In genomic region chr13:81944469-81944868, GRCm38 (mm10) we compare ENCODE assay signal across 7 mouse cellular contexts.
DNase-seq lines count a peak whose midpoint lies in the region; ATAC-seq and TF ChIP-seq lines count a peak whose summit lies in the region.

No protein-coding gene starts in this region.

- peak overlapping the region; percentile 44 for H3K4me3 ChIP-seq in left cerebral cortex, adult 2 months
- H3K4me3 ChIP-seq in forebrain, embryonic 10.5 days: peak overlapping the region; percentile 12; the same call in 1 of the 2 replicates
- no peak overlapping the region for H3K4me3 ChIP-seq in intestine, embryonic 15.5 days (replicated peaks)
- peak overlapping the region; percentile 9; the same call in 1 of the 2 replicates for H3K4me3 ChIP-seq in neural tube, embryonic 12.5 days

- no peak for TF ChIP-seq CTCF in left cerebral cortex, adult 2 months (IDR thresholded peaks at IDR 0.05)

- H3K36me3 ChIP-seq in forebrain, embryonic 10.5 days (replicated peaks): no peaks in the 10 kb centered on the region
- H3K36me3 ChIP-seq in intestine, embryonic 15.5 days: no peaks in the 10 kb centered on the region
- no peaks in the 10 kb centered on the region for H3K36me3 ChIP-seq in neural tube, embryonic 12.5 days

- intact Hi-C loops in left cerebral cortex, adult 2 months (cut with DNase I): loop anchor here (2.0 to 10.0 kb wide), 10 partner anchors 160 to 1710 kb away; partner anchors contain the start of gene Cetn3

- 0 out of 2 replicates have a peak, but pooled peaks cover 6% of the 10 kb centered on the region for H3K27me3 ChIP-seq in forebrain, embryonic 10.5 days (ENCODE audit: poor library complexity, severe bottlenecking)
- no peaks in the 10 kb centered on the region for H3K27me3 ChIP-seq in intestine, embryonic 15.5 days (replicated peaks)
- no peaks in the 10 kb centered on the region for H3K27me3 ChIP-seq in neural tube, embryonic 12.5 days (replicated peaks)

- no peaks in the 10 kb centered on the region for H3K9me3 ChIP-seq in forebrain, embryonic 10.5 days
- no peaks in the 10 kb centered on the region for H3K9me3 ChIP-seq in intestine, embryonic 15.5 days
- no peaks in the 10 kb centered on the region for H3K9me3 ChIP-seq in neural tube, embryonic 12.5 days

- peak overlapping the region; percentile 93 for H3K27ac ChIP-seq in left cerebral cortex, adult 2 months
- no peak overlapping the region for H3K27ac ChIP-seq in forebrain, embryonic 10.5 days
- H3K27ac ChIP-seq in intestine, embryonic 15.5 days: no peak overlapping the region
- no peak overlapping the region for H3K27ac ChIP-seq in neural tube, embryonic 12.5 days

- 0 out of 2 replicates have a peak, but pooled peaks have one; percentile 34 for ATAC-seq in intestine, embryonic 15.5 days
- peak; percentile 83 for ATAC-seq in neural tube, embryonic 12.5 days (ENCODE audit: low FRiP score, low read depth)
- ATAC-seq in monocyte, adult 5-6 weeks (replicated peaks; ENCODE audit: insufficient number of reproducible peaks, low FRiP score, low TSS enrichment, poor library complexity, severe bottlenecking): no peak

- no peak overlapping the region for H3K9ac ChIP-seq in intestine, embryonic 15.5 days
- H3K9ac ChIP-seq in neural tube, embryonic 12.5 days: 0 out of 2 replicates have a peak overlapping the region, but pooled peaks have one; percentile 21

- no peak for DNase-seq in left cerebral cortex, adult 2 months (ENCODE audit: extremely low spot score in 1 of 2, low spot score in 2 of 2)
- no peak for DNase-seq in left cerebral cortex, adult 8-10 months (ENCODE audit: low spot score in 2 of 2)
- DNase-seq in forebrain, embryonic 10.5 days (ENCODE audit: extremely low spot score, low spot score): no peak
- DNase-seq in adrenal gland, postnatal 14 days: no peak

- peak overlapping the region; percentile 45 for H3K4me2 ChIP-seq in intestine, embryonic 15.5 days (replicated peaks)
- peak overlapping the region; percentile 60 for H3K4me2 ChIP-seq in neural tube, embryonic 12.5 days (replicated peaks)

- H3K4me1 ChIP-seq in forebrain, embryonic 10.5 days: peaks cover 14% of the 10 kb centered on the region
- H3K4me1 ChIP-seq in intestine, embryonic 15.5 days (replicated peaks): no peaks in the 10 kb centered on the region
- peaks cover 4% of the 10 kb centered on the region for H3K4me1 ChIP-seq in neural tube, embryonic 12.5 days

- WGBS in forebrain, embryonic 10.5 days: 78% methylated on average over 6 of the region's 6 CpGs
- WGBS in intestine, embryonic 15.5 days: 37% methylated on average over 6 of the region's 6 CpGs
- 35% methylated on average over 6 of the region's 6 CpGs for WGBS in neural tube, embryonic 12.5 days
